Mouse (Mus musculus): Measurements from ENCODE around the gene Tcn2. TPM values are rescaled to one million over a fixed set of nuclear protein-coding genes. Genes with fewer than 3 reads are reported as not detected.
A peak's percentile ranks its signal among the peaks of the same experiment; 100 is the strongest.
"Not testable (repeated sequence)": the region's sequence is repeated elsewhere in the genome, so short reads cannot be mapped to it uniquely, and the experiment has no call there.

Tcn2 gene
- polyA plus RNA-seq, 1 experiment from 2014 or later: 61.8 TPM

GRCm38 (mm10) chr11:3963610-3964415 lies 31.9 kb upstream of the Tcn2 start, which contains the start of gene Pes1:
Gene Pes1 (plus strand): TSS chr11:3963975.
- peak; percentile 94 for ATAC-seq (ENCODE audit: low FRiP score, low TSS enrichment)
- WGBS: 2% methylated on average over 31 of the region's 31 CpGs
- Histone ChIP-seq H3K36me3 (ENCODE audit: control insufficient read depth, insufficient read depth, low read length) (peaks cover 17% of the 10 kb centered on the region; the same call in 1 of the 2 replicates), H3K4me1 (ENCODE audit: control insufficient read depth, insufficient read depth, low read length) (peaks cover 7% of the 10 kb centered on the region; the same call in 1 of the 2 replicates), H3K9ac (ENCODE audit: low read depth, low read length) (peak within 1 kb of the TSS; percentile 80), H3K4me3 (ENCODE audit: low read length) (peak within 1 kb of the TSS; percentile 79), H3K27me3 (ENCODE audit: control insufficient read depth, insufficient read depth, low read length) (no peaks in the 10 kb centered on the region), H3K4me2 (replicated peaks; ENCODE audit: low read depth, low read length) (peak within 1 kb of the TSS; percentile 58), H3K27ac (ENCODE audit: low read depth, low read length) (peak within 1 kb of the TSS; percentile 39), H3K9me3 (ENCODE audit: control insufficient read depth, low read length) (no peaks in the 10 kb centered on the region)

GRCm38 (mm10) chr11:3963155-3963554 lies 31.2 kb upstream of the Tcn2 start:
- Histone ChIP-seq H3K27ac (ENCODE audit: low read depth, low read length) (peak overlapping the region; percentile 38; the same call in 1 of the 2 replicates), H3K4me1 (ENCODE audit: control insufficient read depth, insufficient read depth, low read length) (peaks cover 7% of the 10 kb centered on the region; the same call in 1 of the 2 replicates), H3K36me3 (ENCODE audit: control insufficient read depth, insufficient read depth, low read length) (peaks cover 14% of the 10 kb centered on the region; the same call in 1 of the 2 replicates), H3K9ac (ENCODE audit: low read depth, low read length) (peak overlapping the region; percentile 80; the same call in 1 of the 2 replicates), H3K4me3 (ENCODE audit: low read length) (peak overlapping the region; percentile 79), H3K9me3 (ENCODE audit: control insufficient read depth, low read length) (no peaks in the 10 kb centered on the region), H3K27me3 (ENCODE audit: control insufficient read depth, insufficient read depth, low read length) (no peaks in the 10 kb centered on the region), H3K4me2 (replicated peaks; ENCODE audit: low read depth, low read length) (peak overlapping the region; percentile 58)
- 86% methylated on average over 10 of the region's 10 CpGs for WGBS
- 0 out of 2 replicates have a peak, but pooled peaks have one; percentile 9 for ATAC-seq (ENCODE audit: low FRiP score, low TSS enrichment)

GRCm38 (mm10) chr11:3961761-3962160 lies 29.8 kb upstream of the Tcn2 start:
- no peak overlapping the region for H3K27ac ChIP-seq (ENCODE audit: low read depth, low read length)
- no peak overlapping the region for H3K9ac ChIP-seq (ENCODE audit: low read depth, low read length)
- no peaks in the 10 kb centered on the region for H3K27me3 ChIP-seq (ENCODE audit: control insufficient read depth, insufficient read depth, low read length)
- no peak overlapping the region for H3K4me2 ChIP-seq (replicated peaks; ENCODE audit: low read depth, low read length)
- H3K9me3 ChIP-seq (ENCODE audit: control insufficient read depth, low read length): no peaks in the 10 kb centered on the region
- H3K4me3 ChIP-seq (ENCODE audit: low read length): no peak overlapping the region
- H3K36me3 ChIP-seq (ENCODE audit: control insufficient read depth, insufficient read depth, low read length): peaks cover 4% of the 10 kb centered on the region; the same call in 1 of the 2 replicates
- peaks cover 7% of the 10 kb centered on the region; the same call in 1 of the 2 replicates for H3K4me1 ChIP-seq (ENCODE audit: control insufficient read depth, insufficient read depth, low read length)
- ATAC-seq (ENCODE audit: low FRiP score, low TSS enrichment): no peak
- 62% methylated on average over 3 of the region's 3 CpGs for WGBS

- no peak overlapping the region for H3K4me2 ChIP-seq (replicated peaks; ENCODE audit: low read depth, low read length)
- H3K27me3 ChIP-seq (ENCODE audit: control insufficient read depth, insufficient read depth, low read length): no peaks in the 10 kb centered on the region
- no peak overlapping the region for H3K4me3 ChIP-seq (ENCODE audit: low read length)
- no peak for ATAC-seq (ENCODE audit: low FRiP score, low TSS enrichment)
- 60% methylated on average over 2 of the region's 2 CpGs for WGBS
- no peaks in the 10 kb centered on the region for H3K9me3 ChIP-seq (ENCODE audit: control insufficient read depth, low read length)
- no peak overlapping the region for H3K27ac ChIP-seq (ENCODE audit: low read depth, low read length)
- peaks cover 7% of the 10 kb centered on the region; the same call in 1 of the 2 replicates for H3K4me1 ChIP-seq (ENCODE audit: control insufficient read depth, insufficient read depth, low read length)
- no peaks in the 10 kb centered on the region for H3K36me3 ChIP-seq (ENCODE audit: control insufficient read depth, insufficient read depth, low read length)
- H3K9ac ChIP-seq (ENCODE audit: low read depth, low read length): no peak overlapping the region
Measured at GRCm38 (mm10) chr11:3960901-3961300, 28.9 kb upstream of the Tcn2 start.

DNA sequence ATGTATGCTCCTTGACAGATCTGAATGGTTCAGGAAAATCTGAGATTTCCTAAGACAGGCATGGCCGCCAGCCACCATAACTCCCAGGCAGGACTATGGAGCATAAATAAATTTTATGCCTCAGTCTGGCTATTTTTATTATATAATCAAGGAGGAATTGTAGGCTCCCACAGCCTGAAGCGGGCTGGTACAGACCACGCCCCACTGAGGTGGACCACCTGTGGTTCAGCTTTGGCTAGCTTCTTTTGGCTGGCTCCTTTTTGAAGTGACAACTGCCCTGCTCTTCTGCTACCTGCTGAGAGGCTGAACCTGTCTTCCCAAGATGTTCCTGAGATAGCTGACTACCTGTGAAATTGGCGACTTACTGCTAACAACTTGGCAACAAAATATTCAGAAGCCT lies 23.4 kb upstream of the Tcn2 start:
- H3K4me3 ChIP-seq (ENCODE audit: low read length); H3K4me2 ChIP-seq (replicated peaks; ENCODE audit: low read depth, low read length); H3K9me3 ChIP-seq (ENCODE audit: control insufficient read depth, low read length); ATAC-seq (ENCODE audit: low FRiP score, low TSS enrichment); H3K9ac ChIP-seq (ENCODE audit: low read depth, low read length); H3K36me3 ChIP-seq (ENCODE audit: control insufficient read depth, insufficient read depth, low read length); H3K4me1 ChIP-seq (ENCODE audit: control insufficient read depth, insufficient read depth, low read length); H3K27me3 ChIP-seq (ENCODE audit: control insufficient read depth, insufficient read depth, low read length); H3K27ac ChIP-seq (ENCODE audit: low read depth, low read length): not testable (repeated sequence)
- 85% methylated on average over 4 of the region's 4 CpGs for WGBS

- not testable (repeated sequence) for H3K4me3 ChIP-seq (ENCODE audit: low read length); H3K27me3 ChIP-seq (ENCODE audit: control insufficient read depth, insufficient read depth, low read length); H3K9ac ChIP-seq (ENCODE audit: low read depth, low read length); H3K9me3 ChIP-seq (ENCODE audit: control insufficient read depth, low read length); H3K4me1 ChIP-seq (ENCODE audit: control insufficient read depth, insufficient read depth, low read length); H3K4me2 ChIP-seq (replicated peaks; ENCODE audit: low read depth, low read length); H3K36me3 ChIP-seq (ENCODE audit: control insufficient read depth, insufficient read depth, low read length); H3K27ac ChIP-seq (ENCODE audit: low read depth, low read length); ATAC-seq (ENCODE audit: low FRiP score, low TSS enrichment)
- WGBS: 87% methylated on average over 5 of the region's 5 CpGs
Measured at GRCm38 (mm10) chr11:3954876-3955275, 22.9 kb upstream of the Tcn2 start.

- H3K4me2 ChIP-seq (replicated peaks; ENCODE audit: low read depth, low read length): no peak overlapping the region
- no peak for ATAC-seq (ENCODE audit: low FRiP score, low TSS enrichment)
- no peaks in the 10 kb centered on the region for H3K36me3 ChIP-seq (ENCODE audit: control insufficient read depth, insufficient read depth, low read length)
- H3K27me3 ChIP-seq (ENCODE audit: control insufficient read depth, insufficient read depth, low read length): no peaks in the 10 kb centered on the region
- H3K4me3 ChIP-seq (ENCODE audit: low read length): no peak overlapping the region
- 23% methylated on average over 1 of the region's 1 CpGs for WGBS
- no peak overlapping the region for H3K9ac ChIP-seq (ENCODE audit: low read depth, low read length)
- no peaks in the 10 kb centered on the region for H3K9me3 ChIP-seq (ENCODE audit: control insufficient read depth, low read length)
- H3K4me1 ChIP-seq (ENCODE audit: control insufficient read depth, insufficient read depth, low read length): no peaks in the 10 kb centered on the region
- no peak overlapping the region for H3K27ac ChIP-seq (ENCODE audit: low read depth, low read length)
Measured at GRCm38 (mm10) chr11:3946386-3946785, 14.4 kb upstream of the Tcn2 start.

DNA sequence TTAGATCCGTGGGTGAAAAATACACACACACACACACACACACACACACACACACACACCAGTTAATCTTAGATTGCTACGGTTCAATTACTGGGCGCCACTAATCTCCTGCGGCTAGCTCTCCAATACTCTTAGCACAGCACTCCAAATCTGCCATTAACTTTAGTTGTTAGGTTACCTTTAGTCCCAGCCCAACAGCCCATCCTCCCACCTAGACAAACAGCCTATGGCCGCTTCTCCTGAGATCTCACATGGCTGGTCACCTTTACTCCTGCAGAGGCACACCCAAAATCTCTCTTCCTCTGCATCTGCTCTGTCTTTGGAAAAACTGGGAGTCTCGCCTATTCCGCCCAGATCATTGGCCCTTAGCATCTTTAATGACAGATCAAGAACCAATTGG lies 9.4 kb upstream of the Tcn2 start:
- H3K9ac ChIP-seq (ENCODE audit: low read depth, low read length): no peak overlapping the region
- H3K27me3 ChIP-seq (ENCODE audit: control insufficient read depth, insufficient read depth, low read length): no peaks in the 10 kb centered on the region
- no peak overlapping the region for H3K4me3 ChIP-seq (ENCODE audit: low read length)
- no peaks in the 10 kb centered on the region for H3K4me1 ChIP-seq (ENCODE audit: control insufficient read depth, insufficient read depth, low read length)
- WGBS: 88% methylated on average over 7 of the region's 7 CpGs
- no peak overlapping the region for H3K4me2 ChIP-seq (replicated peaks; ENCODE audit: low read depth, low read length)
- no peaks in the 10 kb centered on the region for H3K9me3 ChIP-seq (ENCODE audit: control insufficient read depth, low read length)
- H3K36me3 ChIP-seq (ENCODE audit: control insufficient read depth, insufficient read depth, low read length): no peaks in the 10 kb centered on the region
- H3K27ac ChIP-seq (ENCODE audit: low read depth, low read length): no peak overlapping the region
- ATAC-seq (ENCODE audit: low FRiP score, low TSS enrichment): no peak

GRCm38 (mm10) chr11:3937321-3937874 lies 5.4 kb upstream of the Tcn2 start:
- H3K4me3 ChIP-seq (ENCODE audit: low read length): no peak overlapping the region
- no peak overlapping the region for H3K9ac ChIP-seq (ENCODE audit: low read depth, low read length)
- H3K4me1 ChIP-seq (ENCODE audit: control insufficient read depth, insufficient read depth, low read length): no peaks in the 10 kb centered on the region
- H3K27me3 ChIP-seq (ENCODE audit: control insufficient read depth, insufficient read depth, low read length): no peaks in the 10 kb centered on the region
- H3K4me2 ChIP-seq (replicated peaks; ENCODE audit: low read depth, low read length): no peak overlapping the region
- no peaks in the 10 kb centered on the region for H3K36me3 ChIP-seq (ENCODE audit: control insufficient read depth, insufficient read depth, low read length)
- H3K27ac ChIP-seq (ENCODE audit: low read depth, low read length): no peak overlapping the region
- no peak for ATAC-seq (ENCODE audit: low FRiP score, low TSS enrichment)
- 74% methylated on average over 13 of the region's 13 CpGs for WGBS
- no peaks in the 10 kb centered on the region for H3K9me3 ChIP-seq (ENCODE audit: control insufficient read depth, low read length)

Data from kidney, embryonic 14.5 days (tissue).